Mouse (Mus musculus) central nervous system, embryonic 18 days (tissue): ENCODE data around the gene Ltbp3. TPM values are rescaled to one million over a fixed set of nuclear protein-coding genes. Genes with fewer than 3 reads are reported as not detected.

Experiments
- polyA plus RNA-seq: library from polyadenylated mRNA; depleted of rRNA; stranded (reverse); fragments of >200 nt; gene quantifications from 2 replicates; pipeline ENCODE4 v1.2.3, GENCODE M21; 2012; rRNA removed

The Ltbp3 gene
- polyA plus RNA-seq = 33.3 and 45.8 TPM in 2 replicates

GRCm38 (mm10) chr19:5740320-5741317 lies at the start of gene Ltbp3:
Ltbp3 (plus strand) TSS chr19:5740904.

GRCm38 (mm10) chr19:5704163-5704800 lies 36.4 kb upstream of the Ltbp3 start, which contains the start of gene Kcnk7:
Kcnk7 (plus strand) TSS chr19:5704367.

GRCm38 (mm10) chr19:5725767-5726515 lies 14.8 kb upstream of the Ltbp3 start, which contains the start of gene Ehbp1l1:
Ehbp1l1 (minus strand) TSS chr19:5726317.

GRCm38 (mm10) chr19:5729444-5729815 lies 11.3 kb upstream of the Ltbp3 start, which contains the start of gene Fam89b:
Fam89b (minus strand) TSS chr19:5729653.

GRCm38 (mm10) chr19:5770925-5771860 lies 30.5 kb downstream of the Ltbp3 start, which contains the start of gene Scyl1:
Scyl1 (minus strand) TSS chr19:5771419.

Other genes with a start within 250 kb of the Ltbp3 start
- 3.7 and 4.2 TPM in 2 replicates for gene 1700020D05Rik, start 237.1 kb upstream of the Ltbp3 start, polyA plus RNA-seq
- gene Snx32, start 230.4 kb upstream of the Ltbp3 start, polyA plus RNA-seq = 123 and 125 TPM in 2 replicates
- 0.08 and 0.28 TPM in 2 replicates for gene Ovol1, start 180.3 kb upstream of the Ltbp3 start, polyA plus RNA-seq
- gene Ap5b1, start 172.9 kb upstream of the Ltbp3 start, polyA plus RNA-seq = 2.4 and 3.0 TPM in 2 replicates
- 56.0 and 58.7 TPM in 2 replicates for gene Rnaseh2c, start 139.0 kb upstream of the Ltbp3 start, polyA plus RNA-seq
- gene Kat5, start 130.7 kb upstream of the Ltbp3 start, polyA plus RNA-seq = 152 and 153 TPM in 2 replicates
- 31.6 and 36.0 TPM in 2 replicates for gene Rela, start 103.4 kb upstream of the Ltbp3 start, polyA plus RNA-seq
- gene Sipa1, start 77.2 kb upstream of the Ltbp3 start, polyA plus RNA-seq = 26.9 and 30.9 TPM in 2 replicates
- gene Map3k11, start 52.2 kb upstream of the Ltbp3 start, polyA plus RNA-seq = 14.0 and 14.2 TPM in 2 replicates
- 65.0 and 76.6 TPM in 2 replicates for gene Pcnx3, start 52.0 kb upstream of the Ltbp3 start, polyA plus RNA-seq
- 0.09 TPM in 1 of 2 replicates, not detected in the other for gene Kcnk7, start 36.5 kb upstream of the Ltbp3 start, polyA plus RNA-seq
- 34.9 and 37.4 TPM in 2 replicates for gene Ehbp1l1, start 14.6 kb upstream of the Ltbp3 start, polyA plus RNA-seq
- gene Fam89b, start 11.3 kb upstream of the Ltbp3 start, polyA plus RNA-seq = 177 and 188 TPM in 2 replicates
- gene Scyl1, start 30.5 kb downstream of the Ltbp3 start, polyA plus RNA-seq = 134 and 139 TPM in 2 replicates
- 11.8 and 12.2 TPM in 2 replicates for gene Frmd8, start 134.4 kb downstream of the Ltbp3 start, polyA plus RNA-seq
- 3.2 TPM in 2 replicates for gene Slc25a45, start 136.9 kb downstream of the Ltbp3 start, polyA plus RNA-seq
- 12.6 and 14.4 TPM in 2 replicates for gene Tigd3, start 153.2 kb downstream of the Ltbp3 start, polyA plus RNA-seq
- gene Dpf2, start 172.1 kb downstream of the Ltbp3 start, polyA plus RNA-seq = 147 and 151 TPM in 2 replicates
- gene Cdc42ep2, start 183.9 kb downstream of the Ltbp3 start, polyA plus RNA-seq = 17.8 and 18.1 TPM in 2 replicates
- 27.5 and 30.6 TPM in 2 replicates for gene Pola2, start 223.3 kb downstream of the Ltbp3 start, polyA plus RNA-seq
- gene Slc22a20, start 245.2 kb downstream of the Ltbp3 start, polyA plus RNA-seq = not detected in 2 replicates